Mouse (Mus musculus): Measurements from ENCODE around the gene Ppp6r2. TPM values are rescaled to one million over a fixed set of nuclear protein-coding genes. Genes with fewer than 3 reads are reported as not detected.

The Ppp6r2 gene
- polyA plus RNA-seq, 1 experiment from 2014 or later = 89.8 TPM

- peaks cover 74% of the 10 kb centered on the region for H3K36me3 ChIP-seq (replicated peaks)
These were observed 73.7 kb downstream of the Ppp6r2 start for GRCm38 (mm10) chr15:89285004-89285403.

GRCm38 (mm10) chr15:89285478-89285877, 74.1 kb downstream of the Ppp6r2 start:
- H3K27ac ChIP-seq = no peak overlapping the region
- no peaks in the 10 kb centered on the region for H3K27me3 ChIP-seq (replicated peaks)
- WGBS = 95% methylated on average over 5 of the region's 5 CpGs
- no peak for ATAC-seq (replicated peaks)
- no peaks in the 10 kb centered on the region for H3K9me3 ChIP-seq
- peaks cover 70% of the 10 kb centered on the region for H3K36me3 ChIP-seq (replicated peaks)
- H3K4me2 ChIP-seq = no peak overlapping the region
- no peaks in the 10 kb centered on the region for H3K4me1 ChIP-seq
- no peak overlapping the region for H3K9ac ChIP-seq
- no peak overlapping the region for H3K4me3 ChIP-seq

More at GRCm38 (mm10) chr15:89285004-89285403, 73.7 kb downstream of the Ppp6r2 start:
- Histone ChIP-seq H3K4me1 (no peaks in the 10 kb centered on the region), H3K9ac (no peak overlapping the region), H3K4me3 (no peak overlapping the region), H3K4me2 (no peak overlapping the region), H3K27ac (no peak overlapping the region), H3K27me3 (replicated peaks) (no peaks in the 10 kb centered on the region), H3K9me3 (no peaks in the 10 kb centered on the region)
- no peak for ATAC-seq (replicated peaks)

GRCm38 (mm10) chr15:89286114-89286513, 74.8 kb downstream of the Ppp6r2 start:
- H3K27ac ChIP-seq = no peak overlapping the region
- H3K4me2 ChIP-seq = no peak overlapping the region
- H3K27me3 ChIP-seq (replicated peaks) = no peaks in the 10 kb centered on the region
- H3K4me3 ChIP-seq = no peak overlapping the region
- no peaks in the 10 kb centered on the region for H3K9me3 ChIP-seq
- 83% methylated on average over 7 of the region's 7 CpGs for WGBS
- ATAC-seq (replicated peaks) = no peak
- no peak overlapping the region for H3K9ac ChIP-seq
- peaks cover 70% of the 10 kb centered on the region for H3K36me3 ChIP-seq (replicated peaks)
- no peaks in the 10 kb centered on the region for H3K4me1 ChIP-seq

GRCm38 (mm10) chr15:89286582-89286981, 75.2 kb downstream of the Ppp6r2 start:
- WGBS = 83% methylated on average over 5 of the region's 5 CpGs
- Histone ChIP-seq H3K27ac (no peak overlapping the region), H3K9ac (no peak overlapping the region), H3K4me1 (no peaks in the 10 kb centered on the region), H3K9me3 (no peaks in the 10 kb centered on the region), H3K27me3 (replicated peaks) (no peaks in the 10 kb centered on the region), H3K36me3 (replicated peaks) (peaks cover 67% of the 10 kb centered on the region), H3K4me2 (no peak overlapping the region), H3K4me3 (no peak overlapping the region)
- no peak for ATAC-seq (replicated peaks)

GRCm38 (mm10) chr15:89288227-89288767, 76.9 kb downstream of the Ppp6r2 start:
- WGBS = 88% methylated on average over 23 of the region's 23 CpGs
- no peaks in the 10 kb centered on the region for H3K27me3 ChIP-seq (replicated peaks)
- no peaks in the 10 kb centered on the region for H3K4me1 ChIP-seq
- H3K36me3 ChIP-seq (replicated peaks) = peaks cover 62% of the 10 kb centered on the region
- no peak overlapping the region for H3K4me2 ChIP-seq
- no peak overlapping the region for H3K4me3 ChIP-seq
- no peak overlapping the region; the same call in 1 of the 2 replicates for H3K27ac ChIP-seq
- no peak; the same call in 1 of the 2 replicates for ATAC-seq (replicated peaks)
- H3K9ac ChIP-seq = no peak overlapping the region
- H3K9me3 ChIP-seq = no peaks in the 10 kb centered on the region

- no peaks in the 10 kb centered on the region for H3K9me3 ChIP-seq
- 96% methylated on average over 11 of the region's 11 CpGs for WGBS
These were observed 78.1 kb downstream of the Ppp6r2 start for GRCm38 (mm10) chr15:89289455-89289854.

GRCm38 (mm10) chr15:89291521-89291920, 80.2 kb downstream of the Ppp6r2 start:
- 92% methylated on average over 3 of the region's 3 CpGs for WGBS
- H3K9me3 ChIP-seq = no peaks in the 10 kb centered on the region
- H3K4me3 ChIP-seq = no peak overlapping the region
- no peak for ATAC-seq (replicated peaks)
- H3K4me2 ChIP-seq = no peak overlapping the region
- H3K27me3 ChIP-seq (replicated peaks) = no peaks in the 10 kb centered on the region
- H3K27ac ChIP-seq = no peak overlapping the region
- H3K9ac ChIP-seq = no peak overlapping the region
- no peaks in the 10 kb centered on the region for H3K4me1 ChIP-seq
- peaks cover 77% of the 10 kb centered on the region for H3K36me3 ChIP-seq (replicated peaks)

More at GRCm38 (mm10) chr15:89289455-89289854, 78.1 kb downstream of the Ppp6r2 start:
- H3K4me1 ChIP-seq = no peaks in the 10 kb centered on the region
- H3K36me3 ChIP-seq (replicated peaks) = peaks cover 63% of the 10 kb centered on the region
- H3K9ac ChIP-seq = no peak overlapping the region
- H3K4me2 ChIP-seq = no peak overlapping the region
- H3K4me3 ChIP-seq = no peak overlapping the region
- no peaks in the 10 kb centered on the region for H3K27me3 ChIP-seq (replicated peaks)
- no peak for ATAC-seq (replicated peaks)
- no peak overlapping the region for H3K27ac ChIP-seq

DNA sequence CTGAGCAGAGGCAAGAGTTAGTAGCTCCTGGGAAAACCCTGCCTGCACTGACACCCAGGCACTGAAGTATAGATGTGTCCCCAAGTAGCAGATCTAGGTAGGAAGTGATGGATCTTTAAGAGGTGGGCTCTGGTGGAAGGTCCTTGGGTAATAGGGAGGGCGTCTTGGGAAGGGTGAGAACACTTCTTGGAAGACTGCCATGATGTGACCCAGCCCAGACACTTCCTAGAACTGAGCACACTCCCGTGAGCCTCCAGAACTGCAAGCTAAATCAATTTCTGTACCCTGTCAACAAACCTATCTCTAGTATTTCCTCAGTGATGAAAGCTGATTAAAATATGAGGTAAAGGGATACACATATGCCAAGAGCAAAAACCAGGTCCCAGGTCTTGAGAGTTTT, 81.4 kb downstream of the Ppp6r2 start:
- Histone ChIP-seq H3K27ac (no peak overlapping the region), H3K9ac (no peak overlapping the region), H3K9me3 (no peaks in the 10 kb centered on the region), H3K4me2 (no peak overlapping the region), H3K4me1 (no peaks in the 10 kb centered on the region), H3K4me3 (no peak overlapping the region), H3K27me3 (replicated peaks) (no peaks in the 10 kb centered on the region), H3K36me3 (replicated peaks) (peaks cover 69% of the 10 kb centered on the region)
- ATAC-seq (replicated peaks) = no peak
- WGBS = 89% methylated on average over 2 of the region's 2 CpGs

GRCm38 (mm10) chr15:89293778-89294177, 82.4 kb downstream of the Ppp6r2 start:
- ATAC-seq (replicated peaks) = no peak
- Histone ChIP-seq H3K27ac (no peak overlapping the region), H3K36me3 (replicated peaks) (peaks cover 70% of the 10 kb centered on the region), H3K4me3 (no peak overlapping the region), H3K4me2 (no peak overlapping the region), H3K4me1 (no peaks in the 10 kb centered on the region), H3K9me3 (no peaks in the 10 kb centered on the region), H3K9ac (no peak overlapping the region), H3K27me3 (replicated peaks) (no peaks in the 10 kb centered on the region)
- 96% methylated on average over 10 of the region's 10 CpGs for WGBS

DNA sequence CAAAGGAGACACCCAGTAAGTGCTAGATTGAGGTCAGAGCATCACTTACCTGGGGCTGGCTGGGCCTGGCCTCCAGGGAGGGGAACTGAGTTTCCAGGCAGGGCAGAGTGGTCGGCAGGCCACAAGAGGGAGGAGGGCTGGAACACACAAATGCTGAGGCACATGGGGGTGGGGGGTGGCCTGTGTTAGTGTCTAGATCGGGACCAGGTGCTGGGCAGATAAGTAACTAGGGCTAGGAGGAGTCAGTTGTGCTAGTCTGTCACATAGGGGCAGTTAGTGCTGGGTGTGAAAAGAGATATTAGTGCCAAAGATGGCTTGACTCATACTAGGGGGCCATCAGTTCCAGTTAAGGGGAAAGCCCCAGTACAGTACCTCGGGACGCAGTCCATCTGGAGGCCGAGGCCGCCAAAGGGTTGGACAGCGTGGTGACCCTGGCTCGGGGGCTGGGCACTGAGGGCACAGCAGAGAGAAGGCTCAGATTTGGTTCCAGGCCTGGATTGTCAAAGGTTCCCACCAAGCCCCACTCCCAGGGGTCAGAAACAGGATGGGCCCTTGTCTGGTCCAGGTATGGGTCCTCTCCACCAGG, 84.3 kb downstream of the Ppp6r2 start:
- no peak overlapping the region for H3K4me3 ChIP-seq
- 92% methylated on average over 8 of the region's 8 CpGs for WGBS
- no peak overlapping the region for H3K27ac ChIP-seq
- H3K27me3 ChIP-seq (replicated peaks) = no peaks in the 10 kb centered on the region
- H3K36me3 ChIP-seq (replicated peaks) = peaks cover 68% of the 10 kb centered on the region
- ATAC-seq (replicated peaks) = no peak
- no peaks in the 10 kb centered on the region for H3K4me1 ChIP-seq
- H3K9me3 ChIP-seq = no peaks in the 10 kb centered on the region
- H3K9ac ChIP-seq = no peak overlapping the region
- H3K4me2 ChIP-seq = no peak overlapping the region

DNA sequence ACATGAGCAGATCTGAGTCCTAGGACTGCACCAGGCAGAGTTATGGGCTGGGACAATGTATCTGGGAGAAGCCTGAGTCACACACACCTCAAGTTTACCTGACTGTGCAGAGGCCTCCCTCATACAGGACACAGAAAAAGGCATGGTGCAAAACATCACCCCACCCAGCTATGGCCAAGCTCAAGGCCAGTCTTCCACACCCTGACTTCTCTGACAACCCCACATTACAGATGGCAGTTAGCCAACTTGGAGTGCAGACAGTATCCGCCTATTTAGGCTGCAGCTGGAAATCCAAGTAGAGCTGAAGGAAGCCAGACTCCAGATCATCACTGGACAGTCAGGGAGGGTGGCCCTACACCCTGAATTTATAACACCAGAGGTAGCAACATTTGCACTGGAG, 85.1 kb downstream of the Ppp6r2 start:
- no peaks in the 10 kb centered on the region for H3K4me1 ChIP-seq
- H3K4me3 ChIP-seq = no peak overlapping the region
- no peak overlapping the region for H3K9ac ChIP-seq
- peaks cover 71% of the 10 kb centered on the region for H3K36me3 ChIP-seq (replicated peaks)
- no peaks in the 10 kb centered on the region for H3K27me3 ChIP-seq (replicated peaks)
- 84% methylated on average over 1 of the region's 1 CpGs for WGBS
- H3K27ac ChIP-seq = no peak overlapping the region
- H3K4me2 ChIP-seq = no peak overlapping the region
- ATAC-seq (replicated peaks) = no peak
- H3K9me3 ChIP-seq = no peaks in the 10 kb centered on the region

DNA sequence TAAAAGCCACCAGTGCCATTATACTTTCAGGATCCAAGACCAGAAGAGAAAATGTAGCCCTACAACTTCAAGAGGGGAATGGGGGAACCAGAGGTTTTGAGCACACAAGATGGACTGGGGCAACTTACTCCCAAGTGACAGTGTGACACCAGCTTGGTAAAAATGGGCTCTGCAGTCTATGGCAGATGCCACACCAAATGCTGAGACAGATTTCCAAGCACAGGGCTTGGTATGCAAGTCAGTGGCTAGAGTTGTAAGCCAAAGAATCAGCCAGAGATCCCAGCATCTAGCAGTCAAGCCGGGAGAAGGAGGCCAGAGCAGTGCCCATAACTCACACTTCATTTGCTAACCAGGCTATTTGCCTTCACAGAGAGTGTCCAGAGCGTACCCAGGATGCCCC, 86.3 kb downstream of the Ppp6r2 start:
- no peak for ATAC-seq (replicated peaks)

GRCm38 (mm10) chr15:89300180-89300579, 88.8 kb downstream of the Ppp6r2 start:
- Histone ChIP-seq H3K27ac (no peak overlapping the region), H3K36me3 (replicated peaks) (peaks cover 72% of the 10 kb centered on the region), H3K4me3 (no peak overlapping the region), H3K4me1 (no peaks in the 10 kb centered on the region), H3K4me2 (no peak overlapping the region), H3K9ac (no peak overlapping the region), H3K9me3 (no peaks in the 10 kb centered on the region), H3K27me3 (replicated peaks) (no peaks in the 10 kb centered on the region)
- no peak for ATAC-seq (replicated peaks)
- WGBS = 91% methylated on average over 13 of the region's 13 CpGs

More for the DNA sequence above, 86.3 kb downstream of the Ppp6r2 start:
- Histone ChIP-seq H3K4me1 (no peaks in the 10 kb centered on the region), H3K27me3 (replicated peaks) (no peaks in the 10 kb centered on the region), H3K4me2 (no peak overlapping the region), H3K9me3 (no peaks in the 10 kb centered on the region), H3K9ac (no peak overlapping the region), H3K4me3 (no peak overlapping the region), H3K36me3 (replicated peaks) (peaks cover 78% of the 10 kb centered on the region), H3K27ac (no peak overlapping the region)
- 94% methylated on average over 2 of the region's 2 CpGs for WGBS

Measured in midbrain, embryonic 15.5 days (tissue).